Mouse (Mus musculus) lung, adult 2 months (tissue): ENCODE data around the gene Zfp981. TPM values are rescaled to one million over a fixed set of nuclear protein-coding genes. Genes with fewer than 3 reads are reported as not detected.
"Not testable (repeated sequence)": the region's sequence is repeated elsewhere in the genome, so short reads cannot be mapped to it uniquely, and the experiment has no call there.

ENCODE experiments used
- DNase-seq: peaks from one replicate; pipeline ENCODE4 v3.0.0; 2022
- H3K4me1 ChIP-seq: fragments of 200-500 bp; 2 replicates; pipeline ENCODE4 v1.6.1; 2011; ENCODE audit warnings: low read length; ENCODE audit not compliant: control insufficient read depth, insufficient read depth
- H3K4me3 ChIP-seq: fragments of 200-500 bp; replicated peaks from 2 replicates; pipeline ENCODE3; 2011; ENCODE audit warnings: low read depth, mild to moderate bottlenecking, control low read depth, low read length; ENCODE audit errors: extremely low read depth
- CTCF ChIP-seq: fragments of 200-500 bp; IDR thresholded peaks from 2 replicates; pipeline ENCODE4 v1.5.1; 2011; ENCODE audit warnings: mild to moderate bottlenecking, low read length, control low read depth; ENCODE audit not compliant: insufficient read depth
- POLR2A ChIP-seq: fragments of 200-500 bp; IDR thresholded peaks from 2 replicates; pipeline ENCODE4 v1.6.1; 2011; ENCODE audit warnings: low read depth, mild to moderate bottlenecking, control low read depth, low read length, borderline replicate concordance; ENCODE audit errors: extremely low read depth
- WGBS: fragments of 180-500 bp; shearing (Covaris S2); methylation state at CpG from one replicate; pipeline ENCODE4 v1.1.7; 2018; 5-methylcytosine and 5-hydroxymethylcytosine counted together
- polyA plus RNA-seq: library from polyadenylated mRNA; depleted of rRNA; stranded (reverse); fragments of >200 nt; gene quantifications from 2 replicates; pipeline ENCODE4 v1.2.3, GENCODE M21; 2012

Gene Zfp981
- polyA plus RNA-seq, 1 experiment, result not detected

DNA sequence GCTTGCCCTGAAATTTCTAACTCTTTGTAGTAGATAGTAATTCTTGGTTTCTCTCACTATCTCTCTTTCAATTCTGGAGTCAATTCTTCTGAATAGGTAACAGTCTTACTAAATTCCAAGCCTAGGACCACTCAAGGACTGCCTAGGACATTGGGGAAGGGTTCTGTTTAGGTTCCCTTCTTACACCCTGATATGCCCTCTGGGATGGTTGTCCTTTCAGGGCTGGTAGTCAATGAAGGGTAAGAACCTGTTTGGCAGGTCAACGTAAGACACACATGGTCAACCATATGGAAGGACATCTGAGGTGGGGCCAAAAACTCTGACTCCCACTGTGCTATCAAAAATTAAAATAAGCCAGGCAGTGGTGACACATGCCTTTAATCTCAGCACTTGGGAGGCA, 9.0 kb upstream of the Zfp981 start:
- H3K4me1 ChIP-seq, result no peaks in the 10 kb centered on the region
- WGBS, result 39% methylated on average over 1 of the region's 1 CpGs
- DNase-seq, result no peak

DNA sequence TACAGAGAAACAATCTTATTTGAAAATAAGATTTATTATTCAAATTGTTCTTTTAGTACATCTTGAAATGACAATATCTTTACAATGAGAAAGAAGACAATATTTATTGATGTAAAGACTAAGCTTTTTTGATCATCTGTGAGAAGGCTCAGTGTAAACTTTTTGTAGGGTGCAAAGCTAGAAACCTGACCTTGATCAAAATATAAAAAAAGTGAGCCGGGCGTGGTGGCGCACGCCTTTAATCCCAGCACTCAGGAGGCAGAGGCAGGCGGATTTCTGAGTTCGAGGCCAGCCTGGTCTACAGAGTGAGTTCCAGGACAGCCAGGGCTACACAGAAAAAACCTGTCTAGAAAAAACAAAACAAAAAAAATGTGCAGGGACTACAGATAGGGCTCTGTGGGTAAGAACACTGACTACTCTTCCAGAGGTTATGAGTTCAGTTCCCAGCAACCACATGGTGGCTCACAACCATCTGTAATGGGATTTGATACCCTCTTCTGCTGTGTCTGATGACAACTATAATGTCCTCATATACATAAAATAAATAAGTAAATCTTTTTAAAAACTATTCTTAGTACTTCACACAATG, 8.4 kb upstream of the Zfp981 start:
- not testable (repeated sequence) for H3K4me1 ChIP-seq, DNase-seq, H3K4me3 ChIP-seq
- 82% methylated on average over 6 of the region's 6 CpGs for WGBS

More for the DNA sequence above, 9.0 kb upstream of the Zfp981 start:
- TF ChIP-seq POLR2A, result no peak
- no peak for TF ChIP-seq CTCF
- no peak overlapping the region for H3K4me3 ChIP-seq

DNA sequence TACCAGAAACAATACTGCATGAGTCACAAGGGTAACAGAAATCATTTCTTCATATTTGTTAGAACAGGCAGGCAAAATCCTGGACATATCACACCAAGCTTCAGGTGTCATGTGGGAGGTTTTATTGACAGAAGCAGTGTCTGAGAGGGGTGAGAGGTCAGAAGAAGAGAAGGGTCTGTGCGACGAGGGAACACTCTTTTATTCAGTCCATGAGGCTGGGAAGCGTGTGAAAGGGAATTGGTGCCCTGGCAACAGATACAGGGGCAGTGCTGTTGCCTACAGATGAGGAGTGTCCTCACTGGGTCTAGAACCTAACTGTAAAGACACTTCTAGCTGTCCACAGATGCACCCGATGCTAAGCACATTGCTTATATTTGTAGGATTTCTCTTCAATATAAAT, 6.8 kb upstream of the Zfp981 start:
- WGBS, result 56% methylated on average over 4 of the region's 4 CpGs
- no peak for DNase-seq
- Histone ChIP-seq H3K4me1 (no peaks in the 10 kb centered on the region), H3K4me3 (no peak overlapping the region)
- no peak for TF ChIP-seq CTCF
- TF ChIP-seq POLR2A, result no peak

DNA sequence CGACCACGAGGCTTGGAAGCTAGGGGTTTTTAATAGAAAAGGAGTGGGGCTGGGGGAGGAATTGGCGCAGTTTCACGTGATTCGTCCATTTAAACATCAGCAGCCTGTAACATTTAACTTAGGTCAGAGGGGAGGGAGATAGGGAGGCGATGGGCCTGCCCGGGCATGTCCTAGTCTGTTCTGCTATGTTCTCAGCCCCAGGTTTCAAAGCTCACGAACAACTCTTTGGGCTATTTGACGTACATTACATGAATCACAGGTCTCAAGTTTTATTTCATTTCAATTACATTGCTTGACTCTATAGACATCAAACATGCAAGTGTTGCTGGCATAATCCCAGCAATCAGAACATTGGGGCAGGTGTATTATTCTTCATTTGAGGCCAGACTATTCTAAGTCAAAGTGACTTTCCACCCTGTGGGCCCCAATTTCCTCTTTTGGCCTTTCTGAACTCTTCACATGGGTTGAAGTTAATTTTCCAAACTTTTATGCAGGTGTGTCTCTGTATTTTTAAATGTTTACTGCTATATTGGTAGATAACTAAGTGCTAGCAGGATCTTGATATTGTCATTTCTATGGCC, 4.0 kb upstream of the Zfp981 start:
- H3K4me1 ChIP-seq, H3K4me3 ChIP-seq, DNase-seq: not testable (repeated sequence)
- 75% methylated on average over 9 of the region's 9 CpGs for WGBS

DNA sequence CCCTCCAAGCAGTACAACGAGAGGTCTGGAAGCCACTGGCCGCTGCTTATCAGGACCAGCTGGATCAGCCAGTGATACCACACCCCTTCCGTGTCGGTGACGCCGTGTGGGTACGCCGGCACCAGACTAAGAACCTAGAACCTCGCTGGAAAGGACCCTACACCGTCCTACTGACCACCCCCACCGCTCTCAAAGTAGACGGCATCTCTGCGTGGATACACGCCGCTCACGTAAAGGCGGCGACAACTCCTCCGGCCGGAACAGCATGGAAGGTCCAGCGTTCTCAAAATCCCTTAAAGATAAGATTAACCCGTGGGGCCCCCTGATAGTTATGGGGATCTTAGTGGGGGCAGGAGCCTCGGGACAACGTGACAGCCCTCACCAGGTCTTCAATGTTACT, 7.2 kb downstream of the Zfp981 start:
- WGBS, result 93% methylated on average over 22 of the region's 24 CpGs
- not testable (repeated sequence) for H3K4me3 ChIP-seq, H3K4me1 ChIP-seq, DNase-seq

DNA sequence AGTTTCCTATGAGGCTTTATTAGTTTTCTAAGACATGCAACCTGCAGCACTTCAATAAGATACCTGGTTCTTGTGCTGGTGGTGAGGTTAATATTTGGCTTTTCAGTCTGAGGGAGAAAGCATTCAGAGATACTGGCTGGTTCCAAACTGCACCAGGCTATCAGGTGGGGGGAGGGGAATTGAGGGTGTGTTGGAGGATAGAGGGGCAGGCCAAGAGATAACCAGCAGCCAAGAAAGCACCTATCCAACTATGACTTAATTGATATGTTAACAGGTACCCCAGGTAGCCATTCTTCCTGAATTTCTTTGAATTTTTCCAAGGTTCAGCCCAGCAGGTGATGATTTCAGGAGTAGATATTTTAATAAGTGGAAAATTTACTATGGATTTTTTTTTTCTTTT, 10.0 kb downstream of the Zfp981 start:
- not testable (repeated sequence) for DNase-seq, H3K4me3 ChIP-seq, H3K4me1 ChIP-seq

DNA sequence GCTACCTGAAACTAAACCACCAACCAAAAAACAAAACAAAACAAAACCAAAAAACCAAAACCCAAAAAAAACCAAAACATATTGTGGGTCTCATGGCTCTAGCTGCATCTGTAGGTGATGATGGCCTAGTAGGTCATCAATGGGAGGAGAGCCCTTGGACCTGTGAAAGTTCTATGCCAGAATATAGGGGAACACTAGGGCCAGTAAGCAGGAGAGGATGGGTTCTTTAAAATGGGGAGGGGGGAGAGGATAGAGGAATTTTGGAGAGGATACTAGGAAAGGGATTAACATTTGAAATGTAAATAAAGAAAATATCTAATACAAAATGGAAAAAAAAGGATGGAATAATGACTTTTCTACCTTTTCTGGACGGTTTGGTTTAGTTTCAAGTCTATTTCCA, 14.6 kb downstream of the Zfp981 start:
- Histone ChIP-seq H3K4me1 (no peaks in the 10 kb centered on the region), H3K4me3 (no peak overlapping the region)
- TF ChIP-seq CTCF, result no peak
- TF ChIP-seq POLR2A, result no peak
- DNase-seq, result no peak
- WGBS, result 34% methylated on average over 1 of the region's 1 CpGs

DNA sequence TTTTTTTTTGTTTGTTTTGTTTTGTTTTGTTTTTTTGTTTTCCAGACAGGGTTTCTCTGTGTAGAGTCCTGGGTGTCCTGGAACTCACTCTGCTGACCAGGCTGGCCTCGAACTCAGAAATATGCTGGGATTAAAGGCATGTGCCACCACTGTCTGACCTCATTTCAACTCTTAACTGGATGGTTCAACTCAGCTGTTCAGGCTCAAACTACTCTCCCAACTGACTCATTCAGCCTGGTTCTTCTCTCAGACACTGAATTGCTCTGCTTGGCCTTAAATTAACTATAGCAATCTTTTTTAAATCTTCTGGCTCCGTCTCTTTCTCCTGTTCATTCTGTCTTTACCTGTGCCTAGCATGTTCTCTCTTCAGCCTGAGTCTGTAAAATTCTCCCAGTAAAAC, 15.3 kb downstream of the Zfp981 start:
- not testable (repeated sequence) for DNase-seq, H3K4me3 ChIP-seq, H3K4me1 ChIP-seq
- WGBS, result 50% methylated on average over 2 of the region's 2 CpGs

DNA sequence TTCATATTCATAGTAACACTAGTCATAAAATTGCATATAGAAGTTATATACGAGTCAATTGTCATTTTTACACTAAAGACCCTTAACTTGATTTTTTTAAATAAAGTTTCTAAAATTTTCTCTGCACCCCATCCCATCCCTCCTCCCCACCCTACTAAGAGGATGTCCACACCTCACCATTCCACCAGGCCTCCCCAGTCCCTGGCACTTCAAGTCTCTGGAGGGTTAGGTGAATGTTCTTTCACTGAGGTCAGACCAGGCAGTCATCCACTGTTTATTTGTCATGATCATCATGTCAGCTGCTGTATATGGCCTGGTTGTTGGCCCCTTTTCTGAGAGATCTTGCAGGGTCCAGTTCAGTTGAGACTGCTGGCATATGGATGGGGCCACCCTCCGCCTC, 18.9 kb downstream of the Zfp981 start:
- WGBS, result 79% methylated on average over 2 of the region's 2 CpGs
- no peaks in the 10 kb centered on the region for H3K4me1 ChIP-seq
- H3K4me3 ChIP-seq, result no peak overlapping the region
- DNase-seq, result no peak
- TF ChIP-seq CTCF, result no peak

DNA sequence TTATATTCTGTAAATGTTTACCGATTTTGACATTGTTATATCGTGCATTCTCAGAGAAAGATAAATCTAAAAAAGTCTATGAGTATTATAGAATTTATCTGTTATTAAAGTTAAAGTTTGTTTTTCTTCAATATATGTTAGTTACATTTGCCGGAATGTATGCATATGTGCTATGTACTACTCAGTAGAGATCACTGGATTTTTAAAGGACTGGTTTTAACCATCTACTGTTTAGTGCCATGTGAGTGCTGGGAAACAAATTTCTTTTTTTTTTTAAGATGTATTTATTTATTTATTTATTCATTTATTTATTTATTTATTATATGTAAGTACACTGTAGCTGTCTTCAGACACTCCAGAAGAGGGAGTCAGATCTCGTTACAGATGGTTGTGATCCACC, 32.7 kb downstream of the Zfp981 start:
- Histone ChIP-seq H3K4me1 (no peaks in the 10 kb centered on the region), H3K4me3 (no peak overlapping the region)
- no peak for TF ChIP-seq CTCF
- no peak for TF ChIP-seq POLR2A
- no peak for DNase-seq
- WGBS, result 79% methylated on average over 4 of the region's 4 CpGs

DNA sequence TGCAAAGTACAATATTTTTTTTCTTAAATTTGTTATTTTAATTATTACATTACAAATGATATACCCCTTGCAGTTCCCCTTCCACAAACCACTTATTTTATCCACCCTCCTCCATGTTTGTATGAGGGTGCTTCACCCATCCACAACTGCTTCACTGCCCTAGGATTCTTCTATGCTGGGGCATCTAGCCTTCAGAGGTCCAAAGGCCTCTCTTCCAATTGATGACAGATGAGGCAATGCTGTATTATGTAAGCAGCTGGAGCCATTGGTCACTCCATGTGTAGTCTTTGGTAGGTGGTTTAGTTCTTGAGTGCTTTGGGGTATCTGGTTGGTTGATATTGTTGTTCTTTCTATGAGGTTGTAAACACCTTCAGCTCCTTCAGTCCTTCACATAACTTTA, 34.1 kb downstream of the Zfp981 start:
- TF ChIP-seq CTCF (no peak), POLR2A (no peak)
- Histone ChIP-seq H3K4me1 (no peaks in the 10 kb centered on the region), H3K4me3 (no peak overlapping the region)
- DNase-seq, result no peak

DNA sequence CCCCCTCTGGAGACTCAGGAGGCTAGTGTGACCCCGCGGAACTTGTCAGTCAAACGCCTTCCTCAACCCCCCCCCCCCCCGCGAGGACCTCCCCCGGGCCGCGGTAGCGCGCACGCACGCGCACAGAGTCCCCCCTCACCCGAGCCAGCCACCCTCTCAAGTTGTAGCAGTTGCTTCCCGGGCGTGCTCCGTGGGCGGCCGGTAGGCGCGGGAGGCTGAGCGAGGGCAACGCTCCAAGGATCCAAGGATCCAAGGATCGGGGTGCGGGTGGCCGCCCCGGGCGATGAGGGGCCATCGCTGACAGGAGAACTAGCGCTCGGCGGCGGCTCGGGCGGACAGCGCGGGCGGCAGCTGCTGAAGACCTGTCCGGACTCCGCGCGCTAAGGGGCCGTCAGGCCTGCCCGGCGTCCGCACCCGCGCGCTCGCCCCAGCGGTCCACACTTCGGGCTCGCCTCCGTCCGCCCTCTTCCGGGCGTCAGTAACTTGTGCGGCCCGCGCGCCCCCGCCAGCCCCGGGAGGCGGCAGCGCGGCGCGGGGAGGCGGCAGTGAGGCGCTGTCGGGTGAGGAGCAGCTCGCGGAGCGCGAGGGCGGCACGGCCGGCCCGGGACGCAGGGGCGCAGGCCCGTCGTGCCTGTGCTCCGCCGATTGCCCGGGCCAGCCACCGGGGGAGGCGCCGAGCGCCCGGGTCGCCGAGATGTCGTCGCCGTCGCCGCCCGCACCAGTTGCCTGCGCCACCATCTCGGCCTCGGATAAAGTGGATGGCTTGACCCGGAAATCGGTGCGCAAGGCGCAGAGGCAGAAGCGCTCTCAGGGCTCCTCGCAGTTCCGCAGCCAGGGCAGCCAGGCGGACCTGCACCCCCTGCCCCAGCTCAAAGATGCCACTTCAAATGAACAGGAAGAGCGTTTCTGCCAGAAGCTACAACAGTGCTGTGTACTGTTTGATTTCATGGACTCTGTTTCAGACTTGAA, 78.4 kb downstream of the Zfp981 start:
- not testable (repeated sequence) for H3K4me1 ChIP-seq, DNase-seq, H3K4me3 ChIP-seq
- WGBS, result 2% methylated on average over 12 of the region's 111 CpGs
